8 mouse cellular contexts compared by ENCODE assay signal in the genomic region with DNA sequence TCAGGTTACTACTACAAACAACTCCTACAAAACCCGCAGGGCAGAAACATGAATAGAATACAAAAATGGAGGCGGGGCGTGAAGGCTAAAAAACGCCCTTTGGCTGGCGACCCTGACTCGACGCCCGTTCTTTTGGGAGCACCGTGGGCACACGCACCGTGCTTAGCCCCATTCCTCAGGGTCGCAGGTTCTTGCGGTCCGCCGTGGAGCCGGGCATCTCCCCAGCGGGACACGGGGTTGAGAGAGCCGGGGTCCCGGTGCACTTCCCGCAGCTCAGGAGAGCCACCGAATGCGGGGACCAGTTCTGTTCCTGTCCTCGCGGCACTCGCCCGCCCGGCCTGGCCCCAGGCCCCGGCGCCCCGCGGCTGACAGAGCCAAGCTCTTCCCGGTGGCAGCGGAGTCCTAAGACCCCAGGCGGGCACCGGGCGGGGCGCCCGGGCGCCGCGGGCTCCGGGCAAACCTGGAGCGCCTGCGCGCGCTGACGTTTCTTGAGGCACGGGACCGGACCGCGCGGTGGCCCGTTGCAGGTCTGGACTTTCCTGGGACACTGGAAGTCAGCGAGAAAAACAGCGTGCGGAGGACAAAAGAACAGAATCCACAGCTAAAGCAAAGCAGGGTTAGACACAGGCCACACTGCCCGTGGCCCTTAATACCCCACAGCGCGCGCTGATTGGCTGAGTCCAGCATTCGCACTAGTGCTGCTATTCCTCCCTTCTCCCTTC. TPM values are rescaled to one million over a fixed set of nuclear protein-coding genes. Genes with fewer than 3 reads are reported as not detected.
A peak's percentile ranks its signal among the peaks of the same experiment; 100 is the strongest.
DNase-seq lines count a peak whose midpoint lies in the region; ATAC-seq and TF ChIP-seq lines count a peak whose summit lies in the region.

No protein-coding gene starts in this region.

- H3K4me3 ChIP-seq in erythroblast, embryonic 14.5 days (replicated peaks) = peak overlapping the region; percentile 74
- peak overlapping the region; percentile 80 for H3K4me3 ChIP-seq in forebrain, embryonic 10.5 days
- peak overlapping the region; percentile 86 for H3K4me3 ChIP-seq in heart, embryonic 15.5 days
- peak overlapping the region; percentile 67 for H3K4me3 ChIP-seq in kidney, embryonic 16.5 days (ENCODE audit: low read length)
- H3K4me3 ChIP-seq in lung, adult 2 months (replicated peaks; ENCODE audit: extremely low read depth, low read depth, low read length) = peak overlapping the region; percentile 90
- peak overlapping the region; percentile 82 for H3K4me3 ChIP-seq in neural tube, embryonic 15.5 days (replicated peaks)

- TF ChIP-seq CTCF in lung, adult 2 months (IDR thresholded peaks at IDR 0.05; ENCODE audit: insufficient read depth, low read length) = no peak

- under 1% methylated on average over 62 of the region's 62 CpGs for WGBS in forebrain, embryonic 10.5 days
- under 1% methylated on average over 62 of the region's 62 CpGs for WGBS in heart, embryonic 15.5 days
- WGBS in kidney, embryonic 16.5 days = under 1% methylated on average over 62 of the region's 62 CpGs
- 1% methylated on average over 62 of the region's 62 CpGs for WGBS in lung, adult 2 months
- under 1% methylated on average over 62 of the region's 62 CpGs for WGBS in neural tube, embryonic 15.5 days

- peaks cover 60% of the 10 kb centered on the region for H3K27me3 ChIP-seq in erythroblast, embryonic 14.5 days (ENCODE audit: control insufficient read depth)
- peaks cover 41% of the 10 kb centered on the region for H3K27me3 ChIP-seq in forebrain, embryonic 10.5 days (ENCODE audit: poor library complexity, severe bottlenecking)
- H3K27me3 ChIP-seq in heart, embryonic 15.5 days = 0 out of 2 replicates have a peak, but pooled peaks cover 13% of the 10 kb centered on the region
- H3K27me3 ChIP-seq in kidney, embryonic 16.5 days (ENCODE audit: insufficient read depth, low read length) = 0 out of 2 replicates have a peak, but pooled peaks cover 12% of the 10 kb centered on the region
- no peaks in the 10 kb centered on the region for H3K27me3 ChIP-seq in neural tube, embryonic 15.5 days (replicated peaks)

- no peaks in the 10 kb centered on the region for H3K9me3 ChIP-seq in erythroblast, embryonic 14.5 days (ENCODE audit: control insufficient read depth, low read length)
- no peaks in the 10 kb centered on the region for H3K9me3 ChIP-seq in forebrain, embryonic 10.5 days
- no peaks in the 10 kb centered on the region for H3K9me3 ChIP-seq in heart, embryonic 15.5 days (replicated peaks)
- no peaks in the 10 kb centered on the region for H3K9me3 ChIP-seq in kidney, embryonic 16.5 days (ENCODE audit: low read length)
- H3K9me3 ChIP-seq in neural tube, embryonic 15.5 days (replicated peaks) = no peaks in the 10 kb centered on the region

- peak overlapping the region; percentile 78 for H3K9ac ChIP-seq in heart, embryonic 15.5 days
- peak overlapping the region; percentile 81 for H3K9ac ChIP-seq in kidney, embryonic 16.5 days (replicated peaks; ENCODE audit: low read length)
- peak overlapping the region; percentile 90 for H3K9ac ChIP-seq in neural tube, embryonic 15.5 days (replicated peaks)

- TF ChIP-seq POLR2A in lung, adult 2 months (IDR thresholded peaks at IDR 0.05; ENCODE audit: borderline replicate concordance, extremely low read depth, low read depth, low read length) = no peak

- DNase-seq in brain, adult 2 months (ENCODE audit: low read depth, low spot score) = peak; percentile 76
- DNase-seq in forebrain, embryonic 10.5 days (ENCODE audit: extremely low spot score, low spot score) = peak; percentile 60
- DNase-seq in lung, adult 2 months = peak; percentile 48

- ATAC-seq in erythroblast, adult 5-6 weeks (replicated peaks; ENCODE audit: low FRiP score, poor library complexity, severe bottlenecking) = no peak
- peak; percentile 59 for ATAC-seq in heart, embryonic 15.5 days (replicated peaks; ENCODE audit: insufficient number of reproducible peaks, insufficient read depth, low FRiP score, low read depth)
- peak; percentile 61; the same call in 1 of the 2 replicates for ATAC-seq in kidney, embryonic 16.5 days (ENCODE audit: low FRiP score, low TSS enrichment)
- peak; percentile 71 for ATAC-seq in neural tube, embryonic 15.5 days (ENCODE audit: low FRiP score)

- H3K4me2 ChIP-seq in heart, embryonic 15.5 days = peak overlapping the region; percentile 80
- H3K4me2 ChIP-seq in kidney, embryonic 16.5 days (replicated peaks; ENCODE audit: low read depth, low read length) = peak overlapping the region; percentile 76
- peak overlapping the region; percentile 74 for H3K4me2 ChIP-seq in neural tube, embryonic 15.5 days

- H3K4me1 ChIP-seq in erythroblast, embryonic 14.5 days (ENCODE audit: control insufficient read depth) = peaks cover 23% of the 10 kb centered on the region
- H3K4me1 ChIP-seq in forebrain, embryonic 10.5 days = peaks cover 27% of the 10 kb centered on the region
- peaks cover 13% of the 10 kb centered on the region for H3K4me1 ChIP-seq in heart, embryonic 15.5 days (replicated peaks)
- peaks cover 13% of the 10 kb centered on the region for H3K4me1 ChIP-seq in kidney, embryonic 16.5 days (ENCODE audit: insufficient read depth, low read length)
- no peaks in the 10 kb centered on the region for H3K4me1 ChIP-seq in lung, adult 2 months (ENCODE audit: control insufficient read depth, insufficient read depth, low read length)
- peaks cover 26% of the 10 kb centered on the region for H3K4me1 ChIP-seq in neural tube, embryonic 15.5 days

- no peaks in the 10 kb centered on the region for H3K36me3 ChIP-seq in erythroblast, embryonic 14.5 days (ENCODE audit: control insufficient read depth)
- H3K36me3 ChIP-seq in forebrain, embryonic 10.5 days (replicated peaks) = no peaks in the 10 kb centered on the region
- H3K36me3 ChIP-seq in heart, embryonic 15.5 days = no peaks in the 10 kb centered on the region
- no peaks in the 10 kb centered on the region for H3K36me3 ChIP-seq in kidney, embryonic 16.5 days (ENCODE audit: insufficient read depth, low read length)
- H3K36me3 ChIP-seq in neural tube, embryonic 15.5 days = no peaks in the 10 kb centered on the region

- H3K27ac ChIP-seq in forebrain, embryonic 10.5 days = peak overlapping the region; percentile 91
- peak overlapping the region; percentile 48; the same call in 1 of the 2 replicates for H3K27ac ChIP-seq in heart, embryonic 15.5 days
- peak overlapping the region; percentile 2; the same call in 1 of the 2 replicates for H3K27ac ChIP-seq in kidney, embryonic 16.5 days (ENCODE audit: low read length)
- H3K27ac ChIP-seq in neural tube, embryonic 15.5 days (replicated peaks) = peak overlapping the region; percentile 84

RNA-seq across cellular contexts. Expression of a gene that starts 4.5 kb away (rescaled TPM):
- not detected in 2 replicates for polyA plus RNA-seq in erythroblast, embryonic 14.5 days (2012)
- 1.3 TPM in 1 of 2 replicates, not detected in the other for total RNA-seq in erythroblast, adult 5-6 weeks (2015; ENCODE audit: low replicate concordance)
- total RNA-seq in erythroblast, adult 5-6 weeks (2017; ENCODE audit: low replicate concordance) = not detected in 2 replicates
- polyA plus RNA-seq in forebrain, embryonic 10.5 days (2016; fragmentation: Nextera tagmentation; extraction: Ambion mirVana) = 0.09 and 0.17 TPM in 2 replicates
- polyA plus RNA-seq in heart, embryonic 15.5 days (2015; fragmentation: Nextera tagmentation; extraction: Ambion mirVana) = not detected in 2 replicates
- 0.07 TPM in 1 of 2 replicates, not detected in the other for polyA plus RNA-seq in kidney, embryonic 16.5 days (2015; fragmentation: Nextera tagmentation; extraction: Ambion mirVana)
- not detected in 2 replicates for polyA plus RNA-seq in lung, adult 2 months (2012; rRNA removed)
- polyA plus RNA-seq in neural tube, embryonic 15.5 days (2015; fragmentation: Nextera tagmentation; extraction: Ambion mirVana) = 0.59 and 1.2 TPM in 2 replicates

RNA-seq across cellular contexts. Expression of a gene that starts 6.6 kb away (rescaled TPM):
- polyA plus RNA-seq in erythroblast, embryonic 14.5 days (2012) = 0.17 and 0.20 TPM in 2 replicates
- 15.7 and 22.3 TPM in 2 replicates for total RNA-seq in erythroblast, adult 5-6 weeks (2015; ENCODE audit: low replicate concordance)
- 37.1 and 41.4 TPM in 2 replicates for total RNA-seq in erythroblast, adult 5-6 weeks (2017; ENCODE audit: low replicate concordance)
- polyA plus RNA-seq in forebrain, embryonic 10.5 days (2016; fragmentation: Nextera tagmentation; extraction: Ambion mirVana) = 29.9 and 31.0 TPM in 2 replicates
- polyA plus RNA-seq in heart, embryonic 15.5 days (2015; fragmentation: Nextera tagmentation; extraction: Ambion mirVana) = 21.2 and 23.2 TPM in 2 replicates
- 41.9 and 42.6 TPM in 2 replicates for polyA plus RNA-seq in kidney, embryonic 16.5 days (2015; fragmentation: Nextera tagmentation; extraction: Ambion mirVana)
- polyA plus RNA-seq in lung, adult 2 months (2012; rRNA removed) = 5.5 and 8.6 TPM in 2 replicates
- polyA plus RNA-seq in neural tube, embryonic 15.5 days (2015; fragmentation: Nextera tagmentation; extraction: Ambion mirVana) = 25.4 and 27.8 TPM in 2 replicates

RNA-seq across cellular contexts. Expression of a gene that starts 47.5 kb away (rescaled TPM):
- 0.02 TPM in 1 of 2 replicates, not detected in the other for polyA plus RNA-seq in erythroblast, embryonic 14.5 days (2012)
- total RNA-seq in erythroblast, adult 5-6 weeks (2015; ENCODE audit: low replicate concordance) = 0.58 and 1.0 TPM in 2 replicates
- total RNA-seq in erythroblast, adult 5-6 weeks (2017; ENCODE audit: low replicate concordance) = 0.84 TPM in 1 of 2 replicates, not detected in the other
- polyA plus RNA-seq in forebrain, embryonic 10.5 days (2016; fragmentation: Nextera tagmentation; extraction: Ambion mirVana) = 26.7 and 26.9 TPM in 2 replicates
- polyA plus RNA-seq in heart, embryonic 15.5 days (2015; fragmentation: Nextera tagmentation; extraction: Ambion mirVana) = 17.3 and 24.1 TPM in 2 replicates
- 78.3 and 80.4 TPM in 2 replicates for polyA plus RNA-seq in kidney, embryonic 16.5 days (2015; fragmentation: Nextera tagmentation; extraction: Ambion mirVana)
- polyA plus RNA-seq in lung, adult 2 months (2012; rRNA removed) = 13.5 and 16.0 TPM in 2 replicates
- polyA plus RNA-seq in neural tube, embryonic 15.5 days (2015; fragmentation: Nextera tagmentation; extraction: Ambion mirVana) = 5.2 and 5.5 TPM in 2 replicates

RNA-seq across cellular contexts. Expression of a gene that starts 49.0 kb away (rescaled TPM):
- 0.03 TPM in 1 of 2 replicates, not detected in the other for polyA plus RNA-seq in erythroblast, embryonic 14.5 days (2012)
- not detected in 2 replicates for total RNA-seq in erythroblast, adult 5-6 weeks (2015; ENCODE audit: low replicate concordance)
- not detected in 2 replicates for total RNA-seq in erythroblast, adult 5-6 weeks (2017; ENCODE audit: low replicate concordance)
- polyA plus RNA-seq in forebrain, embryonic 10.5 days (2016; fragmentation: Nextera tagmentation; extraction: Ambion mirVana) = not detected in 2 replicates
- not detected in 2 replicates for polyA plus RNA-seq in heart, embryonic 15.5 days (2015; fragmentation: Nextera tagmentation; extraction: Ambion mirVana)
- polyA plus RNA-seq in kidney, embryonic 16.5 days (2015; fragmentation: Nextera tagmentation; extraction: Ambion mirVana) = 0.11 and 0.18 TPM in 2 replicates
- polyA plus RNA-seq in lung, adult 2 months (2012; rRNA removed) = not detected in 2 replicates
- not detected in 2 replicates for polyA plus RNA-seq in neural tube, embryonic 15.5 days (2015; fragmentation: Nextera tagmentation; extraction: Ambion mirVana)

RNA-seq across cellular contexts. Expression of a gene that starts 52.4 kb away (rescaled TPM):
- not detected in 2 replicates for polyA plus RNA-seq in erythroblast, embryonic 14.5 days (2012)
- total RNA-seq in erythroblast, adult 5-6 weeks (2015; ENCODE audit: low replicate concordance) = not detected in 2 replicates
- not detected in 2 replicates for total RNA-seq in erythroblast, adult 5-6 weeks (2017; ENCODE audit: low replicate concordance)
- 2.0 and 2.4 TPM in 2 replicates for polyA plus RNA-seq in forebrain, embryonic 10.5 days (2016; fragmentation: Nextera tagmentation; extraction: Ambion mirVana)
- 0.49 and 0.74 TPM in 2 replicates for polyA plus RNA-seq in heart, embryonic 15.5 days (2015; fragmentation: Nextera tagmentation; extraction: Ambion mirVana)
- polyA plus RNA-seq in kidney, embryonic 16.5 days (2015; fragmentation: Nextera tagmentation; extraction: Ambion mirVana) = 2.4 and 2.9 TPM in 2 replicates
- 0.34 and 0.79 TPM in 2 replicates for polyA plus RNA-seq in lung, adult 2 months (2012; rRNA removed)
- 0.79 and 0.97 TPM in 2 replicates for polyA plus RNA-seq in neural tube, embryonic 15.5 days (2015; fragmentation: Nextera tagmentation; extraction: Ambion mirVana)

Comparison
In these comparisons a context has a peak if more than half of its experiments do, and no peak if none do; other contexts are left out.
1. H3K27ac ChIP-seq: peak in every context shown above with its lines; median percentile 91 in forebrain, embryonic 10.5 days; 84 in neural tube, embryonic 15.5 days; 48 in heart, embryonic 15.5 days; 2 in kidney, embryonic 16.5 days.